Mouse (Mus musculus) hindbrain, embryonic 14.5 days (tissue): ENCODE data around the gene Olfr309. TPM values are rescaled to one million over a fixed set of nuclear protein-coding genes. Genes with fewer than 3 reads are reported as not detected.
"Not testable (repeated sequence)": the region's sequence is repeated elsewhere in the genome, so short reads cannot be mapped to it uniquely, and the experiment has no call there.

Experiments used
- ATAC-seq: fragments of 200-750 bp; cut with Nextera tagmentation; 2 replicates; pipeline ENCODE4 v1.8.0; 2017; ENCODE audit warnings: moderate number of reproducible peaks, mild to moderate bottlenecking, moderate TSS enrichment, moderate library complexity; ENCODE audit not compliant: low FRiP score
- DNase-seq: peaks from one replicate; pipeline ENCODE4 v3.0.0-alpha.2; 2015; ENCODE audit warnings: low spot score
- H3K27ac ChIP-seq: fragments of 300-500 bp; sonication (generic); 2 replicates; pipeline ENCODE4 v1.5.1; 2014; ENCODE audit warnings: mild to moderate bottlenecking, moderate library complexity
- H3K27me3 ChIP-seq: fragments of 300-500 bp; sonication (generic); 2 replicates; pipeline ENCODE4 v1.6.1; 2014; ENCODE audit warnings: mild to moderate bottlenecking, low read length, mixed read lengths; ENCODE audit not compliant: control insufficient read depth, insufficient read depth
- H3K36me3 ChIP-seq: fragments of 300-500 bp; sonication (generic); replicated peaks from 2 replicates; pipeline ENCODE4 v1.6.1; 2014; ENCODE audit not compliant: control insufficient read depth, insufficient read depth
- H3K4me1 ChIP-seq: fragments of 300-500 bp; sonication (generic); replicated peaks from 2 replicates; pipeline ENCODE4 v1.6.1; 2014; ENCODE audit warnings: antibody characterized with exemption, low read length, mixed read lengths; ENCODE audit not compliant: control insufficient read depth, insufficient read depth
- H3K4me2 ChIP-seq: fragments of 300-500 bp; sonication (generic); replicated peaks from 2 replicates; pipeline ENCODE4 v1.6.1; 2014; ENCODE audit warnings: mild to moderate bottlenecking, moderate library complexity
- H3K4me3 ChIP-seq: fragments of 300-500 bp; sonication (generic); replicated peaks from 2 replicates; pipeline ENCODE4 v1.5.1; 2014; ENCODE audit warnings: mild to moderate bottlenecking, low read length
- H3K9ac ChIP-seq: fragments of 300-500 bp; sonication (generic); 2 replicates; pipeline ENCODE4 v1.6.1; 2014
- H3K9me3 ChIP-seq: fragments of 300-500 bp; sonication (generic); 2 replicates; pipeline ENCODE4 v1.6.1; 2016; ENCODE audit warnings: low read length; ENCODE audit not compliant: control insufficient read depth
- WGBS: fragments of 180-500 bp; shearing (Covaris S2); extraction: QIAGEN DNeasy Blood & Tissue Kit; methylation state at CpG from one replicate; pipeline ENCODE4 v1.1.7; 2014; 5-methylcytosine and 5-hydroxymethylcytosine counted together
- polyA plus RNA-seq: library from polyadenylated mRNA; unstranded; fragments of >200 nt; fragmentation: Nextera tagmentation; extraction: Ambion mirVana; gene quantifications from 2 replicates; pipeline ENCODE4 v1.2.1, GENCODE M21; 2014

The Olfr309 gene
- not detected in 2 replicates for polyA plus RNA-seq

DNA sequence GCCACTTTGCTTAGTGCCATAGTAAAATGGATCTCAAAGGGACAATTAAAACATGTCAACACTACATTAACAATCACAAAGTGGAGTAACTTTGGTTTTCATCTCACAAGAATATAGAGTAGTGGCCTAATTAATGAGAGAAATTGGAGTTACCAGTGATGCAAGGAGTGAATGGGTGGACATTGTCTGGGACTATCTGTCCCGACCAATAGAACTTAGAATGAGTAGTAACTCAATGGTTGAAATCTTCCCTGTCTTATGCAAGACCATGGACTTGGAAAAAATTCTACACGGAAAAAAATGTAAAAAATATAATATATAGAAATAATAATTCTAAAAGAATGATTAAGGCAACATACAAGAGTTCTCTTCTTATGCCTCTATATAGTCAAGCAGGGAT is at the start of gene Olfr309:
Gene Olfr309 (minus strand): TSS at position 101 of the 400 bp plus-strand sequence.
- no peak for DNase-seq
- Histone ChIP-seq H3K36me3 (no peaks in the 10 kb centered on the region), H3K27ac (no peak within 1 kb of the TSS), H3K9me3 (no peaks in the 10 kb centered on the region), H3K4me2 (no peak within 1 kb of the TSS), H3K9ac (no peak within 1 kb of the TSS), H3K4me3 (no peak within 1 kb of the TSS), H3K27me3 (no peaks in the 10 kb centered on the region), H3K4me1 (no peaks in the 10 kb centered on the region)
- ATAC-seq, result no peak
- 74% methylated on average over 2 of the region's 2 CpGs for WGBS

DNA sequence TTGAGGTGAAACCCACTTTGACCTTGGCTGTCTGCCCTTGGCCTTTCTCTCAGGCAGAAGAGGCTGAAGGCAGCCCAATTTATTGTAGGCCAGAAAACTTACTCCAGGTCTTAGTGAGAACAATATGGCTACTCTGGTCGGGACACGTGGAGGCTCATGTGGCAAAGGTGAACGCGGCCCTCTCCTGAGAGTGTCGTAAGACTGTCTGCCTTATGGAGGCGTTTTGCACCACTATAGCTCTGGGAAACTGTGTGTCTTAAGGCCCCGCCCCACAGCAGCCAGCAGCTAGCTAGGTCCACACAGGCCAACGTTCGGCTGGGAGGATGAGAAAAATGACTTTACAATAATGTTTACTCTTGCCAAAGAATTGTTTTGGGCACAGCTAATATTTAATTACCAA is 32.8 kb upstream of the Olfr309 start:
- not testable (repeated sequence) for H3K4me3 ChIP-seq, H3K4me1 ChIP-seq, ATAC-seq, H3K27me3 ChIP-seq, H3K9ac ChIP-seq, H3K27ac ChIP-seq, DNase-seq, H3K4me2 ChIP-seq, H3K36me3 ChIP-seq
- 0 out of 2 replicates have a peak, but pooled peaks cover 11% of the 10 kb centered on the region for H3K9me3 ChIP-seq
- 91% methylated on average over 9 of the region's 9 CpGs for WGBS

DNA sequence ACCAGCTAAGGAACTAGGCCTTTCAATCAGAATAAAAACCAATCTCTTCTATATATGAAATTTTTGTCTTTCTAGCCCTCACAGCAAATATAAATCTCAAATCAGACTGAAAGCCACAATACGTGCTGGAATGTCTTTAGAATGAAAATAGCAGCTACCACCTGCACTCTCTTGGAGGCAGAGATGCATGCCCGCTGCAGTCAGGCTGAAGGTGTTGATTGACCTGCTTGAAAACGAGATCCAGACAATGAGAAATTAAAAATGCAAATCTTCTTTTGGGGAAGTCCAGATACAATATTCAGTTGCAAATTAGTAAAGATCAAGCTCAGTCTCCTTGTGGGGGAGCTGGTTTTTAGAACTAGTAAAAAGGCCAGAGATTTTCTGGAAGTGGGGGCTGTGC is 30.7 kb upstream of the Olfr309 start:
- H3K27ac ChIP-seq, result no peak overlapping the region
- H3K27me3 ChIP-seq, result no peaks in the 10 kb centered on the region
- no peaks in the 10 kb centered on the region for H3K36me3 ChIP-seq
- no peak overlapping the region for H3K4me2 ChIP-seq
- 0 out of 2 replicates have a peak, but pooled peaks cover 11% of the 10 kb centered on the region for H3K9me3 ChIP-seq
- no peak overlapping the region for H3K9ac ChIP-seq
- DNase-seq, result no peak
- ATAC-seq, result no peak
- no peak overlapping the region for H3K4me3 ChIP-seq
- WGBS, result 71% methylated on average over 3 of the region's 3 CpGs
- H3K4me1 ChIP-seq, result no peaks in the 10 kb centered on the region

DNA sequence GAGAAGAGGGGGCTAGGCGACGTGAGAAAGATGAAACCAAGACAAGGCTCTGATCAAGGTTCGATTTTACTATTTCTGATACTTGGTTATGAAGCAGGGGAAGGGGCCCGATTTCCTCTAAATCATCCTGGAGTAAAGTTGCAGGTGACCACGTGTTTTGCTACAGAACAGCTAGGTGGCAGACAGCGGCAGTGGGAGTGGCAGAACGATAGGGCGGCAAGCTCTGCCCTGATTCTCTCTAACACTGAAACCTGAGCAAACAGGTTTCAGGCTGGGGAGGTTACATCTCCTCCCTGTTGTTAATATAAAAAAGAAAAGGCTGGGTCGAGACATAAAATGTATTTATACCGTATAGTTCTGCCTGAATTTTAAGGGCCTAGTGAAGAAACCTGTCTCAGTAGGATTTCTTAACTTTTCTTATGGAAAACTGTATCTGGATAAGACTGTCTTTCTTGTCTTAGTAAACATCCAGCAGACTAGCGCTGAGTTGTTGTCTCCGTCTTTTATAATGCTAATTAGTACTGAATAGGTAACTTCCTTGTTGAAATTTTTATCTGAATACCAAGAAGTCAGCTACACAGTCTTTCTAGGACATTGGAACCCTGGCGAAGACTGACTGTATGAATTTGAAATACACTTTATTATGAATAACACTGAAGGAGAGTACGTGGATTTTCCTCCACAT is 29.5 kb upstream of the Olfr309 start:
- H3K27ac ChIP-seq, result no peak overlapping the region
- no peak overlapping the region for H3K4me2 ChIP-seq
- H3K36me3 ChIP-seq, result no peaks in the 10 kb centered on the region
- DNase-seq (no peak), ATAC-seq (no peak)
- WGBS, result 84% methylated on average over 14 of the region's 14 CpGs
- H3K9me3 ChIP-seq, result 0 out of 2 replicates have a peak, but pooled peaks cover 2% of the 10 kb centered on the region
- H3K4me3 ChIP-seq, result no peak overlapping the region
- no peaks in the 10 kb centered on the region for H3K27me3 ChIP-seq
- no peaks in the 10 kb centered on the region for H3K4me1 ChIP-seq
- H3K9ac ChIP-seq, result no peak overlapping the region

DNA sequence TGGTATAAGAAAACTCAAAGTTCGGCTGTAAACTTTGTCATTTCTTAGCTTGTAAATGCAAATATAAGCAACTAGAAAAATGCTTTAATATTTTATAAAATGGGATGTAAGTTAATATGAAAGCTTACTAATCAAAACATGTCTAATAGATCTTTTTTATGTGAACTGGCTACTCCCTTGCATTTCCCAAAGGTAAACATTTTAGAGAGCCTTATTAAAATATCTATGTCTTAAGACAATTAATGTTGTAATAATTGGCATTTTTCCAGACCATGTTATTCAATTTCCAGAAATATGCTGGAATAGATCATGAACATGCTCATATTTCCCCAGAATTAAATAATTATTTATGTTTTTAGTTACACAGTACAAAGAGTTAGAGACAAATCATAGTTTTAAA is 24.0 kb upstream of the Olfr309 start, which contains the start of gene Olfr307:
Gene Olfr307 (minus strand): TSS at position 101 of the 400 bp plus-strand sequence.
- Histone ChIP-seq H3K4me3 (no peak within 1 kb of the TSS), H3K9ac (no peak within 1 kb of the TSS), H3K9me3 (no peaks in the 10 kb centered on the region), H3K4me1 (no peaks in the 10 kb centered on the region), H3K27me3 (no peaks in the 10 kb centered on the region), H3K27ac (no peak within 1 kb of the TSS), H3K36me3 (no peaks in the 10 kb centered on the region), H3K4me2 (no peak within 1 kb of the TSS)
- no peak for DNase-seq
- 87% methylated on average over 1 of the region's 1 CpGs for WGBS
- ATAC-seq, result no peak

DNA sequence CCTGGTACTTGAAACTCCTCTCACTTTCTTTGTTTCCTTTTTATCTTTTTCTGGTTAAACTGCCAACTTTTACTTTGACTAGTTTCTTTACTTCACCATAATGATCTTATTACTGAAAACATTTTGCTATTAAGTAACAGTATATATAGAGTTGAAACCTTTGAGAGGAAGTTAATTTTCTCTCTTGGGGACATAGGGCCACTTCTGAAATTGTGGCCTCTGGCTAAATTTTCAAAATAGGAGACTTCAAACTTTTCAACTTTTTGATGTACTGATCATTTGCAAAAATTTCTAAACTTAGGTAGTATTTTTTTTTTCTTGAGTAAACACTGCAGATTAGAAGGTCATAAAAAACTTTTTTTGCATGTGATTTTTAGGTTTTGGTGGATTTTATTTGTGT is 12.0 kb upstream of the Olfr309 start, which contains the start of gene Olfr308:
Gene Olfr308 (minus strand): TSS at position 101 of the 400 bp plus-strand sequence.
- Histone ChIP-seq H3K36me3 (no peaks in the 10 kb centered on the region), H3K4me2 (no peak within 1 kb of the TSS), H3K27ac (no peak within 1 kb of the TSS), H3K4me3 (no peak within 1 kb of the TSS), H3K9ac (no peak within 1 kb of the TSS), H3K4me1 (no peaks in the 10 kb centered on the region), H3K9me3 (no peaks in the 10 kb centered on the region), H3K27me3 (no peaks in the 10 kb centered on the region)
- ATAC-seq (no peak), DNase-seq (no peak)

DNA sequence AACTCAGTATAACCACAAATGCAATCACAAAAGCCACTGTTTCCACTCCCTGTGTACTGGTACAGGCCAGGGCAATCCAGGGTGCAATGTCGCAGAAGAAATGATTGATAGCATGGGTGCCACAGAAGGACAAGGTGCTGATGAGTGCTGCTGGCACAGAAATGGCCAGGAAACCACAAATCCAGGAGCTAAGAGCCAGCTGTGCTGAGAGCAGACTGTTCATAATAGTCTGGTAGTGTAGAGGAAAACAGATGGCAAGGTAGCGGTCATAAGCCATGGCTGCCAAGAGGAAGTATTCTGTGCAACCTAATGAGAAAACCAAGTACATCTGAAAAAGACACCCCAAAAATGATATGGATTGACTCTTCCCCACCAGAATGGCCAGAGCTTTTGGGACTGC is 7.8 kb upstream of the Olfr309 start:
- H3K9ac ChIP-seq, result no peak overlapping the region
- 90% methylated on average over 2 of the region's 2 CpGs for WGBS
- no peaks in the 10 kb centered on the region for H3K27me3 ChIP-seq
- ATAC-seq (no peak), DNase-seq (no peak)
- no peaks in the 10 kb centered on the region for H3K4me1 ChIP-seq
- H3K27ac ChIP-seq, result no peak overlapping the region
- no peaks in the 10 kb centered on the region for H3K36me3 ChIP-seq
- no peak overlapping the region for H3K4me2 ChIP-seq
- no peaks in the 10 kb centered on the region for H3K9me3 ChIP-seq
- H3K4me3 ChIP-seq, result no peak overlapping the region

DNA sequence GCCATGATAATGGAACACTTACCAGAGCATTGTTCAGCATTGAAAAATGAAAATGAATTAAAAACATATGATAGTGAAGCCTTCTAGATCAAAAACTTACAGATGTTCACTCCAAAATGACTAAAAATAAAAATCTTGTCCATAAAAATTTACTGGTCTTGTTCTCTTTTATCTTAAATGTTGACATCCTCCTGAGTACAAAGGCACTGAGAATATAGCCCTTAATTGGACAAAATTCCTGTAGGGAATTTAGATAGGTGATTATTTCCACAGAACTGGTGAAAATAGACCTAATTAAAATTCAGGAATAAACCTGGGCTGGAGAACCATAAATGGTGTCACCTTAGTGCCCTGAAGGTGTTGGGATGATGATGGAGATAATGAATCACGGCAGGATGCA is 36.4 kb downstream of the Olfr309 start, which contains the start of gene Olfr310:
Gene Olfr310 (minus strand): TSS at position 101 of the 400 bp plus-strand sequence.
- H3K36me3 ChIP-seq, result no peaks in the 10 kb centered on the region
- H3K4me3 ChIP-seq, result no peak within 1 kb of the TSS
- DNase-seq, result no peak
- no peak for ATAC-seq
- H3K9ac ChIP-seq, result no peak within 1 kb of the TSS
- 91% methylated on average over 1 of the region's 1 CpGs for WGBS
- H3K27ac ChIP-seq, result no peak within 1 kb of the TSS
- no peaks in the 10 kb centered on the region for H3K9me3 ChIP-seq
- H3K4me1 ChIP-seq, result no peaks in the 10 kb centered on the region
- H3K4me2 ChIP-seq, result no peak within 1 kb of the TSS
- no peaks in the 10 kb centered on the region for H3K27me3 ChIP-seq
